Mouse (Mus musculus) left cerebral cortex, adult 11 months (tissue): Measurements from ENCODE around the gene Pdxp.
"Not testable (repeated sequence)": the region's sequence is repeated elsewhere in the genome, so short reads cannot be mapped to it uniquely, and the experiment has no call there.

Experiments
- DNase-seq: peaks from one replicate; pipeline ENCODE4 v3.0.0; 2022; ENCODE audit warnings: low spot score

Pdxp gene

GRCm38 (mm10) chr15:78913632-78914090 lies at the start of gene Pdxp:
Gene Pdxp, plus strand, starts transcription at chr15:78913919.
- DNase-seq: peak; percentile 95

- DNase-seq: no peak
Observed at GRCm38 (mm10) chr15:78868398-78868797, 45.3 kb upstream of the Pdxp start.

GRCm38 (mm10) chr15:78868826-78869233 lies 44.9 kb upstream of the Pdxp start:
- no peak for DNase-seq

GRCm38 (mm10) chr15:78869775-78870174 lies 43.9 kb upstream of the Pdxp start:
- DNase-seq: no peak

GRCm38 (mm10) chr15:78872021-78872608 lies 41.6 kb upstream of the Pdxp start:
- no peak for DNase-seq

GRCm38 (mm10) chr15:78873803-78874435 lies 39.8 kb upstream of the Pdxp start:
- DNase-seq: no peak

- DNase-seq: no peak
Observed at GRCm38 (mm10) chr15:78874989-78875388, 38.7 kb upstream of the Pdxp start.

- DNase-seq: no peak
Observed at GRCm38 (mm10) chr15:78875537-78875936, 38.2 kb upstream of the Pdxp start.

GRCm38 (mm10) chr15:78876258-78876696 lies 37.4 kb upstream of the Pdxp start:
- DNase-seq: peak; percentile 57

- DNase-seq: peak; percentile 94
Observed at GRCm38 (mm10) chr15:78876991-78877809, 36.5 kb upstream of the Pdxp start, which contains the start of gene Gga1. Gene Gga1, plus strand, starts transcription at chr15:78877190.

GRCm38 (mm10) chr15:78877810-78878390 lies 35.8 kb upstream of the Pdxp start:
- no peak for DNase-seq

- not testable (repeated sequence) for DNase-seq
Observed at GRCm38 (mm10) chr15:78878792-78879516, 34.8 kb upstream of the Pdxp start.

GRCm38 (mm10) chr15:78880432-78880831 lies 33.3 kb upstream of the Pdxp start:
- DNase-seq: no peak

GRCm38 (mm10) chr15:78881828-78882227 lies 31.9 kb upstream of the Pdxp start:
- no peak for DNase-seq

- no peak for DNase-seq
Observed at GRCm38 (mm10) chr15:78889401-78889853, 24.3 kb upstream of the Pdxp start.

GRCm38 (mm10) chr15:78892440-78892839 lies 21.3 kb upstream of the Pdxp start:
- no peak for DNase-seq

GRCm38 (mm10) chr15:78894726-78895125 lies 19.0 kb upstream of the Pdxp start:
- no peak for DNase-seq

GRCm38 (mm10) chr15:78895741-78896140 lies 18.0 kb upstream of the Pdxp start:
- DNase-seq: no peak

- no peak for DNase-seq
Observed at GRCm38 (mm10) chr15:78896149-78896548, 17.6 kb upstream of the Pdxp start.

- DNase-seq: no peak
Observed at GRCm38 (mm10) chr15:78897488-78897887, 16.2 kb upstream of the Pdxp start.

- no peak for DNase-seq
Observed at GRCm38 (mm10) chr15:78898507-78899001, 15.2 kb upstream of the Pdxp start.

GRCm38 (mm10) chr15:78899409-78899739 lies 14.3 kb upstream of the Pdxp start, which contains the start of gene Gm49510:
Gene Gm49510, plus strand, starts transcription at chr15:78899667.
- no peak for DNase-seq
